Mouse (Mus musculus): ENCODE results near the gene Camk2n1. TPM values are rescaled to one million over a fixed set of nuclear protein-coding genes. Genes with fewer than 3 reads are reported as not detected.

The Camk2n1 gene
- total RNA-seq, 2 experiments from 2014 or later = 5.9 to 7.2 TPM

Other genes with a start within 250 kb of the Camk2n1 start
- gene Hp1bp3, start 238.0 kb upstream of the Camk2n1 start, total RNA-seq (2021) = 10 to 100 TPM; 65.5 to 73.8 TPM
- under 1 TPM; 0.09 to 0.11 TPM for gene Sh2d5, start 203.9 kb upstream of the Camk2n1 start, total RNA-seq (2021)
- under 1 TPM in 1 of 2 experiments, not detected in 1; 0.14 TPM for gene Kif17, start 203.9 kb upstream of the Camk2n1 start, total RNA-seq (2021)
- 10 to 100 TPM; 74.4 to 82.9 TPM for gene Ddost, start 149.6 kb upstream of the Camk2n1 start, total RNA-seq (2021)
- 100 to 1,000 TPM; 228 to 240 TPM for gene Pink1, start 128.0 kb upstream of the Camk2n1 start, total RNA-seq (2021)
- 1 to 10 TPM; 2.5 to 2.8 TPM for gene Cda, start 86.3 kb upstream of the Camk2n1 start, total RNA-seq (2021)
- gene Fam43b, start 57.8 kb upstream of the Camk2n1 start, total RNA-seq (2021) = under 1 TPM in 1 of 2 experiments, not detected in 1; 0.11 TPM
- 10 to 100 TPM; 32.3 to 35.7 TPM for gene Mul1, start 19.6 kb upstream of the Camk2n1 start, total RNA-seq (2021)
- gene Vwa5b1, start 181.6 kb downstream of the Camk2n1 start, total RNA-seq (2021) = not detected